Mouse (Mus musculus) layer of hippocampus, postnatal 36 days (tissue): ENCODE results near the gene Lasp1. TPM values are rescaled to one million over a fixed set of nuclear protein-coding genes. Genes with fewer than 3 reads are reported as not detected.

ENCODE experiments used
- DNase-seq, 2 experiments: peaks; one replicate each; pipeline ENCODE4 v3.0.0; 2022
- total RNA-seq, 2 experiments: library from RNA; stranded (reverse); gene quantifications; 2 replicates each; pipeline ENCODE4 v1.2.3; 2021

Gene Lasp1
- total RNA-seq, 2 experiments from 2014 or later = 98.0 to 98.2 TPM

- DNase-seq = no peak
These were observed 1.3 kb upstream of the Lasp1 start for GRCm38 (mm10) chr11:97797369-97798082.

GRCm38 (mm10) chr11:97798083-97798435 lies 741 bp upstream of the Lasp1 start:
- no peak for DNase-seq

- DNase-seq = peak; percentile 90
These were observed 570 bp downstream of the Lasp1 start for GRCm38 (mm10) chr11:97799146-97799993.

GRCm38 (mm10) chr11:97799994-97800690 lies 1.3 kb downstream of the Lasp1 start:
- DNase-seq = no peak

- DNase-seq = no peak
These were observed 2.0 kb downstream of the Lasp1 start for GRCm38 (mm10) chr11:97800691-97801408.

- DNase-seq = no peak
These were observed 2.8 kb downstream of the Lasp1 start for GRCm38 (mm10) chr11:97801409-97802193.

GRCm38 (mm10) chr11:97802194-97802470 lies 3.3 kb downstream of the Lasp1 start:
- DNase-seq = no peak

GRCm38 (mm10) chr11:97802495-97802894 lies 3.7 kb downstream of the Lasp1 start:
- no peak for DNase-seq

- DNase-seq = no peak
These were observed 5.0 kb downstream of the Lasp1 start for GRCm38 (mm10) chr11:97803847-97804246.

GRCm38 (mm10) chr11:97804841-97805661 lies 6.3 kb downstream of the Lasp1 start:
- DNase-seq = no peak

GRCm38 (mm10) chr11:97805662-97806612 lies 7.1 kb downstream of the Lasp1 start:
- DNase-seq = no peak

GRCm38 (mm10) chr11:97806613-97806964 lies 7.8 kb downstream of the Lasp1 start:
- DNase-seq = no peak

- DNase-seq = no peak
These were observed 8.8 kb downstream of the Lasp1 start for GRCm38 (mm10) chr11:97807626-97808025.

GRCm38 (mm10) chr11:97808093-97808492 lies 9.3 kb downstream of the Lasp1 start:
- DNase-seq = no peak

- DNase-seq = no peak
These were observed 9.9 kb downstream of the Lasp1 start for GRCm38 (mm10) chr11:97808621-97809234.

- no peak for DNase-seq
These were observed 10.7 kb downstream of the Lasp1 start for GRCm38 (mm10) chr11:97809235-97810121.

- DNase-seq = no peak
These were observed 11.6 kb downstream of the Lasp1 start for GRCm38 (mm10) chr11:97810356-97810755.

GRCm38 (mm10) chr11:97810970-97811369 lies 12.2 kb downstream of the Lasp1 start:
- DNase-seq = no peak
